Mouse (Mus musculus) monocyte, adult 5-6 weeks (primary cell): ENCODE results near the gene Adamts17. TPM values are rescaled to one million over a fixed set of nuclear protein-coding genes. Genes with fewer than 3 reads are reported as not detected.

ENCODE experiments used
- ATAC-seq: fragments of 153-309, 156-312 bp; replicated peaks from 2 replicates; pipeline ENCODE4 v1.8.0; 2017; ENCODE audit warnings: mild to moderate bottlenecking; ENCODE audit not compliant: low TSS enrichment, insufficient number of reproducible peaks, severe bottlenecking, poor library complexity, low FRiP score
- total RNA-seq: library from RNA; stranded (forward); fragments of 200-1000, 200-491, 200-594 nt; gene quantifications from 3 replicates; pipeline ENCODE4 v1.2.3, GENCODE M21; 2017

Gene Adamts17
- total RNA-seq, 1 experiment from 2014 or later, result not detected

DNA sequence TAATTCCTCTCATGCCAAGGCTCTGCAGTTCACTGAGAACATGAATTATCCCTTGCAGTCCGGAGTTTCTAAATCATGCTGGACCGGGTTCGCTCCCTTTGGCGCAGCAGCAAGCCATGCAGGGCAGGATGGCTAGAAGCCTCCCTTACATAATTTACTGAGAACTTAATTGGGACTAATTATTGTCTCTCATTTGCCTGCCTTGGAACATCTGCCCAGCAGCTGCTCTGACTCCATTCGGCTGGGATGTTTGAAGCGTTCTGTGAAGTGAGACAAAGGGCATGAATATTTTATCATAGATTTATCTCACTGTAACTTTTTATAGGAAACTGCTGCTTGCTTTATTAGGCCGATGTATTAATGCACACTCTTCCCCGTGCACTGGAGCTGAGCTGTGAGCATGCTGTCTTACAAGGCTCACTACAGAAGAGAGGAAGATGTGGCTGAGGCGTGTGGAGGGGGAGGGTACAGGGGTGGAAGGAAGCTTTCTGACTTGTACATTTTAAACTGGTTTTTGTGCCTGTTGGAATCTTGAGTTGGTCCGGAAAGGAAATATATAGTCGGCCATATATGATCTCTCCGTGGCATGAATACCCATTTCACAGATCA, 271.1 kb downstream of the Adamts17 start:
- ATAC-seq, result no peak

DNA sequence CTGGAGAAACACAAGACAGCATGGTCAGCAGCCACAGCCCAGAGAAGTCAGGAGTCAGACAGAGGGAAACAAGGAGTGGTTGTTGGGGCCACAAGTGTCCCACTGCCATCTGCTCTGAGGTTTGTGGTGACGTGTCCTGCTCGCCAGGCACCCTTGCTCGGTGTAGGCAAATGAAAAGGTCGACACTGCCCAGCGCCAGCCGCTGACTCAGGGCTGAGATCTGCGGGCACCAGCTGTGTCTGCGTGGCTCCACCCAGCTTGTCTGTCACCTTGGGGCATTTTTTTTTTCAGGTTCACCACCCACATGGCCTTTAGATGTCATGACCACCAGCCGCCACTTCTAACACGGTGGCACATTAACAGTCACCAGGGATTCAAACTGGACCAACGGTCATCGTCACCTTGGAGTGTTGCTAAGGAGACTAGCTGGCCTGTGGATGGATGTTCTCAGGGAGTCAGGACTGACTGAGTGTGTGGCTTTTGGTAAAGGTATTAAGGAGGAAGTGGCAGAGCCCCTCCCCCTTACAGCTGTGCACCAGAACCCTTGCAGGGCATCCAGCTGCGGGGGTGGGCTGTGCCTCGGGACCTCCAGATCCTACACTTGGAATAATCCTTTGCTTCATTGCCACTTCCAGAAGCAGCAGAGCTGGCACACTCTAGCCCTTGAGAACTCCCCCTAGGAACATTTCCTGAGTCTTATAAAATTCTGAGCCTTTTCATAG, 273.1 kb downstream of the Adamts17 start:
- no peak for ATAC-seq

DNA sequence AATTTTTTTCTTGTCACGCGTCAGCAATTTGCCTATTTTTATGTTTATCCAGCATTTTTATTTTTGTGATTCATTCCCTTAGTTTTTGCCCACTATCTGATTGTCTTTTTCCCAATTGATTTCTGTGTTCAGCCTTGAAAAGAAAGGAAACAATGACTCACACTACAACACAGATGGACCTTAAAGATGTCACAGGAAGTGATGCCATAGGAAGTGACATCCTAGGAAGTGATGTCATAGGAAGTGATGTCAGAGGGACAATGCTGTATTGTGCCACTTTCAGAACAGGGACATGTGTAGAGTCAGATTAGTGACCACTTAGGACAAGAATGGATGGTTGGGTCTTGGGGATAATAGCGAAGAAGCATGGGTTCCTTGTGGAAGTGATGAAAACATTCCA, 274.5 kb downstream of the Adamts17 start:
- no peak for ATAC-seq

DNA sequence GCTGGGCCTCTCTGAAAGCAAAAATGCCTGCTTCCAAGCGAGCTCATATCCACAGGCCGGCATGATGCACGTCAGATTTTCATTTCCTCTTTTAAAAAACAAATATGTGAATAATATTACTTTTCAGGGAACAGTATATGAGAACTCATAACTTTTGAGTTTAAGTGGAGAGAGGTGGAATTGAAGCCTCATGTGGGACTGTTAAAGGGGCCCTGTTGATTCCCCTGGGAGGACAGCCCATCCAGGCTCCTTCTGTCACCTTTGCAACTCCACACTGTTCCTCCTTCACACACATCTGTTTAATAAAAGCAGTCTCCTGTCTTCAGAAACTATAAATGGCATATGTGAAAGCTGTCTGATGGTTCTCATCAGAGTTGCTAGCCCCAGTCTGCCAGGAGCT, 275.5 kb downstream of the Adamts17 start:
- no peak for ATAC-seq

DNA sequence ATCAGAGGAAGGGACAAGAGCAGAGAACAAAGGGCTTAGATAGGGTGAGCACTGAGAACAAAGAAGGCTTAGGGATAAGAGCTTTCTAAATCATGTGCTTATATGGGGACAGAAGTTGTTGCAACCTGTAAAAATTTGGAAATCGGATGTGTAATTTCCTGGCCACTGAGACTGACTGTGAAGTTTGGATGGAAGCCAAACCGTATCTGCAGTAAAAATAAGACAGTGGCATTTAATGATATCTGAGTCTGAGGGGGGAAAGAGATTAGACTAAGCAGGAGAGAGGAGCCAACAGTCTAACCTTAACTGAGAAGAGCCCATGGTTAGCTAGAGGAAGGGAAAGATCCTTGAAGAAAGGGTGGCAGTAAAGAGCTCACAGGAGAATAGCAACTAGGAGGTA, 295.6 kb downstream of the Adamts17 start:
- ATAC-seq, result no peak

DNA sequence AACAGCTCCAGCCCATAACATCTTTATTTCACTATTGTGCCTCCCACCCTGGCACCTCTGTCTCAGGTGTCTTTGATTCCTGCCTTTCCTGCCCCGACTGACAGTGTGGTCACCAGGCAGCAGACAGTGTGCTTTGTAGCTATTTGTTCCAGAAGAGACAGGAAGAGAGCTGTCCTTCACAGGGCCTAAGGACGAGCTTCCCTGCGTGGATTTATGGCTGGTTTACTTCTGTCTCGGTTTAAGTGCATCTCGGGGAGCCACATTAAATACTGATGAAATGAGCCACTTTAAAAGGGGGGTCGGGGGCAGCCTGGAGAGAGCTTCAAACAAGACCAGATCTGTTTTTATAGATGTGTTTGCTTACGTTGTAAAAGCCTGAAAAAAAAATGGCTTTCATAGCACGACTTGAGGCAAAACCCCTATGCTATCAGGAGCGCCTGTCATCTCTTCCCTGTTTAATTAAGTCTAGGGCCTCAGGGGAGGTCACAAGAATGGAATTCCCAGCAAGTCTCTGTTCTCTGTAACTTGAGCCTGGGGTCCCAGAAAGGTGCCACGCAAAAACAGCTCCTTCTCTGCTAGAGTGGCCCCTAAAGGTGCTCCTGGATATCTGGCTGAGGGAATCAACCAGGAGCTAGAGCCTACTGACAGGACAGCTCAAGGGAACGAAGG, 302.9 kb downstream of the Adamts17 start:
- ATAC-seq, result no peak

DNA sequence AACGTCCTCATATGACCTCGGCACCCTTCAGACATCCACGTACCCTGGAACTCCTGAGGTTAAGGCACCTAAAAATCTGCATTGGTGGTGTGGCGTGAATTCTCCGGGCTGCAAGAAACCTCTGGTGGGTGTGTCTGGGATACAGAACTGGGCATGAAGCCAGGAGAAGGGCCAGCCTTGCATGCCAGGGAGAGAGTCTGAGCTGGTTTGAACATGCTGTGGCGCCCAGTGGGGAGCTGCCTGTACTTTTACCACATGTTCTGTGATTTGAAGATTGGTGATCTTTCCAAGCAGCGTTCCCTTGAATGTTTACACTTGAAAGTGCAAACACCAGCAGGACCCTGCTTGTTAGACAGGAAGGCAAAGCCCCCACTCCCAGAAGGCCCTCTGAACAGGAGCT, 306.2 kb downstream of the Adamts17 start:
- ATAC-seq, result no peak

DNA sequence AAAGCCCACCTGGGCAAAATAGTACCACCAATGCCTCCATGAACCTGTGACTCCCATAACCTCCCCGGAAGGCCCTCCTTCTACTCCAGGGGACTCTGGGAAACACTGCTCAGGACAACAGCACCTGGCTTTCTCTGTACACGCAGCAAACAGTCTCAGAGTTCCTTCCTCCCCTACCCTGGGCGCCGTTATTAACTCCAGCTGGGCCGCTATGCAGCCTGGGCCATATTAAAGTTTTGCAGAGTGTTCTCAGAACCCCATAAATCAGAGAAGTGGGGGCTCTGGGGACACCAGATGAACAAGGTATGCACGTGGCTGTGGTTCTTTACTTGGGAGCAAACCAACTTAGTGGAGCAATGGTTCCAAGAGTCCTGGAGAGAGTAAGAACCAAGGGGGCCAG, 306.6 kb downstream of the Adamts17 start:
- no peak for ATAC-seq

DNA sequence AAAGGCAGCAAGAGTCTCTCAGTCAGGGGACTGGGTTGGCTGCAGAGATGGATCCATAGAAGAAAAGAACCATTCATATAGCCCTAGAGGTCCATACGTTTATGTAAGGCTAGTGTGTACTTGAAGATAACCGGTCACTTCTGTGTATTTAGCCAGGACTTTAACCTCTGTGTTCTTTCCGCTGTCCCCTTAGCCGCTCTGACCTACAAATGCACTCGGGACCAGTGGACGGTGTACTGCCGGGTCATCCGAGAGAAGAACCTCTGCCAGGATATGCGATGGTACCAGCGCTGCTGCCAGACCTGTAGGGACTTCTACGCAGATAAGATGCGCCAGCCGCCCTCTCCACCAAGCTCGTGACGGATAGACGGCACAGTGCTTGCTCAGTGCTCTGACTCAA, 310.2 kb downstream of the Adamts17 start:
- no peak for ATAC-seq

DNA sequence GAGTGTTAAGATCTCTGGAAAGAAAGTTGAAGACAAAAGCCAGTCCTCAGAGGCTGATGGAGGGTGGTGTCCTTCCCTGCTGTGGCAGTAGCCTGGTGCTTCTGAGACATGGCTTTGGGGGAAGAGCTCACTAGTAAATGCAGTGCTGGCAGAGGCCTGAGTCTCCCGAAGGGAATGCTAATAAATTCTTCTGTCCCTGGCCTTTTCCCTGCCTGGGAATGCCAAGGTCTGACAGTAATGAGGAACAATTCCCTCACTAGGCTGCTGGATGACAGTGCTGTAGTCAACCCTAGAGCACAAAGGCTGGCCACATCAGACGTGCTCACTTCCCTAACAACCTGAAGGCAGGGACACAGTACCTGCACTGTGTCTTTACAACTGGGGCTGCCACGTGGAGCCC, 313.1 kb downstream of the Adamts17 start:
- no peak for ATAC-seq

DNA sequence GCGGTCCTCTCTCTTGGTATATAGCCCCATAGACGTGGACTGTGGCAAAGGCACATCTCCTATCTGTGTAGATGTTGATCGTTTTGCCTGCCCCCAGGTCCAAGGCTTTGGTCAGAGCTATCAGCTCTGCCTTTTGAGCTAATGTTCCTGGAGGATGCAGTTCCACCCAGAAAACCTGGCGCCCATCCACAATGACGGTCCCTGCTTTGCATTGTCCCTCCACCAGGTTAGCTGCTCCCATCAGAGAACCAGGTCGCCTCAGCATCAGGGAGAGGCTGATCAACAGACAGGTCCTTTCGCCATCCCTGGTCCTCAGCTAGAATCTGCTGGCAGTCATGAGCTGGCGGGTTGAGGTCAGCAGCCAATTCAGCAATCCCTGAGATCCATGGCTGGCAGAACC, 322.6 kb downstream of the Adamts17 start:
- ATAC-seq, result no peak

DNA sequence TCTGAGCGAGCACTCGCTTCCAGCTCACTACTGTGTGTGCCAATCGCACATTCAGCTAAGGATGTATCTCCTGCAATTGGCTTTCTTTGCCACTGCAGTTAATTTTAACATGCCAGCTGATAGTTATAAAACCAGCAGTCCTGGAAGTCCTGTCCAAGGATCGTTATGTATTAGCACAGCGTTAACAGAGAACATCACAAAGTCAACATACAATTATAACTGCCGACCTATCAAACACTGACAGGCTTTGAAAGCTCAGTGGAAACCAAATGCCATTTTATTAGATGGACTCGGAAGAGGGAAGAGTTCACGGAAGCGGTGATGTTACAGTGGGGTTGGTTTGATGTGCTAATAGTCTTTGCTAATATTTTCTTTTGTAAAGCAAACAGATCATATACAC, 328.8 kb downstream of the Adamts17 start:
- ATAC-seq, result no peak

DNA sequence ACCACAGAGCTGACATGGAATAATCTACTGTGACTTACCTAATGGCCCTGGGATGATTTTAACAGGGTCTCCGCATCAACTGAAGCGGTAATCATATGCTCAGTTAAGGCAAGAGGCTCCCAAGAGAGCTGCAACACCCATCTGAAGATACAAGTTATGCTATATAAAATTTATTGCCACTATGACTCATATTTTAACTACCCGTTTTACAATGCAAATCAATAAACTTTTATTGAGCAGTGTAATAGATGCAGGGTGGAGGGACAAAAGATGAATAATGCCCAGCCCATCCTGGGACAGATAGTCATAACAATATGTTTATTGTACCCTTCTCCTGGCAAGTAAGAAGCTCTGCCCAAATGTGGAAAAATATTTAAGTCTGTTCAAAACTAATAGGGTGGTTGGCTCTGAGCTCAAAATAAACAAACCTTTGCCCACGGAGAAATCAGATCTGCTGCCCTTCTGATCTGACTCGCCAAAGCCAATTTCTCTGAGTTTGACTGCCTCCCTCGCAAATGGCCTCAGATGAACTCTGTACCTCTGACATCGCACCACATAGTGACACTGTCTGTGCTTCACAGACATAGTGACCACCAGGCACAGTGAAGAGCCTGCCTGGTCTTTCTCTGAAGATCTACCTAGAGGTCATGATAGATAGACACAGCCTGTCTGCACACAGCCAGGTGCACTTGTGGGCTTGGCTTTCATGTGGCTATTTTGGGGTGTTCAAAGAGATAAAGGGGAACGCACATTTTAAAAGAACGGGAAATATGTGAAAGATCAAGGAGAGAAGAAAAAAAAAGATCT, 329.4 kb downstream of the Adamts17 start:
- no peak for ATAC-seq

DNA sequence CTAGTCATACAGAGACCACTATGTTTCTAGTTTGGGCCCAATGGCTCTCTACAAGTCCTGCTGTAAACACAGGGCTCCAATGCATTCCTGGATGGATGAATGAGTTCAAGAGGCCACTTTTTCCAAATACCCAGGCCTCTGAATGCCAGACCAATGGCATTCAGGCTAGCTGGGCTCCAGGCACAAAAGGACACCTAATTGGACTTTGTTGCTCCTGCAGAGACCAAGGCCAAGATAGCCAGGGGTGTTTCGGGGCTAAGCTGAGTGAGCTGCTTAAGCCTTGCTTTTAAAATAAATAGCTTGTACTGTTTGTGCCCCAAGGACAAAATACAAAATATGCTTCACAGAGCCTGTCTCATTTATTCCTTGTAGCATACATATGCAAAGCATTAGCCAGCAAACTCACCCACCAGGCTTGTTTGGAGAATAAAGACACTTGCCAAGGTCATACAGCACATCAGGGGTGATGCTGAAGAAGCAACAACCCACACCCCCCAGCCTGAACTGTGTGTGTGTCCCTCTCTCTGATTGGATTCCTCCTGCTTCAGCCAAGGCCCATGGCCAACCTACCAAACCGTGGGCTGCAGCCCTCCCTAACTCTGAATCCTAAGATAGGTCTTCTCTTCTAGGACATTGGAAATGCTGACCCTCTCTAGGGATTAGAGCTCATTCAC, 334.1 kb downstream of the Adamts17 start:
- ATAC-seq, result no peak

DNA sequence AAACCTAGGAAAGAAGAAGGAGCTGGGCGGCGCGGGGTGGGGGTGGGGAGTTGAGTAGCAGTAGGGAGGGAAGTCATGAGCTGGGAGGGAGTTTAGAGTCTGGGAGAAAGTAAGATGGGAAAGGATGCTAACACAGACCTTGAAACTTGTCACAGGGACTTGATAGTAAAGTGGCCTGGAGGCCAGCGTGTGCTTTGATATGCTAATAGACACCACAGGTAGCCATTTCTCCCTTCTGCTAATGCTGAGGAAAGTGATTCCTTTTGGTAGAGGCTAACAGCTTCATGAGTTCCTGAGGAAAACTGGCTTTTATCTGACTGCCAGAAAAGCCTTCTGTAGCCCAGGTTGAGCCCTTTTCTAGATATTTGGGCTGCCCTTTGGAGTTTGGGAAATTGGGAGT, 344.3 kb downstream of the Adamts17 start:
- ATAC-seq, result no peak

DNA sequence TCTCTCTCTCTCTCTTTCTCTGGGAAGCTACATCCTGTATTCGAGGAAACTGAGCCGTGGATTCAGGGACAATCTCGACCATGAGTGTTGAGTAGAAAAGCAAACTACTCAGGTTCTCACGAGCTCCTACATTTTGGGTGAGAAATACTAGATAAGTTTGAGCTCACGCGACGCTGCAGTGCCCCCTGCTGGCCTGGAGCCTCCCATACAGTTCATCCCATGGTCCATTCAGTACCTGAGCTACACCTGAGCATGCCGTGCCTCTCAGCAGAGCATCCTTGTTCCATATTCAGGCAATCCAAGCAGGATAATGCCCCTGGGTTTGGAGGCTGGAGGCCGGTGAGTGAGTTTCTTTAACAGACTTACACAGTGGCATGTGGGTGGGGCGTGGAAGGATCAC, 359.9 kb downstream of the Adamts17 start:
- ATAC-seq, result 0 out of 2 replicates have a peak, but pooled peaks have one; percentile 61
